Mouse (Mus musculus): ENCODE data around the gene Ctsf. TPM values are rescaled to one million over a fixed set of nuclear protein-coding genes. Genes with fewer than 3 reads are reported as not detected.
"Not testable (repeated sequence)": the region's sequence is repeated elsewhere in the genome, so short reads cannot be mapped to it uniquely, and the experiment has no call there.

Ctsf gene
- 361 and 398 TPM in 2 replicates for total RNA-seq (2021)
- long read RNA-seq, transcript Ctsf-201 (14 exons, 1,980 nt) = major isoform, 529 of 638 reads
- long read RNA-seq, transcript Ctsf-211 (13 exons, 2,093 nt) = minor isoform, 10 of 638 reads
- long read RNA-seq, partial matches to known transcripts = 29 of 638 reads
- long read RNA-seq, other reads (novel, unspliced or antisense) = 68 of 638 reads

DNA sequence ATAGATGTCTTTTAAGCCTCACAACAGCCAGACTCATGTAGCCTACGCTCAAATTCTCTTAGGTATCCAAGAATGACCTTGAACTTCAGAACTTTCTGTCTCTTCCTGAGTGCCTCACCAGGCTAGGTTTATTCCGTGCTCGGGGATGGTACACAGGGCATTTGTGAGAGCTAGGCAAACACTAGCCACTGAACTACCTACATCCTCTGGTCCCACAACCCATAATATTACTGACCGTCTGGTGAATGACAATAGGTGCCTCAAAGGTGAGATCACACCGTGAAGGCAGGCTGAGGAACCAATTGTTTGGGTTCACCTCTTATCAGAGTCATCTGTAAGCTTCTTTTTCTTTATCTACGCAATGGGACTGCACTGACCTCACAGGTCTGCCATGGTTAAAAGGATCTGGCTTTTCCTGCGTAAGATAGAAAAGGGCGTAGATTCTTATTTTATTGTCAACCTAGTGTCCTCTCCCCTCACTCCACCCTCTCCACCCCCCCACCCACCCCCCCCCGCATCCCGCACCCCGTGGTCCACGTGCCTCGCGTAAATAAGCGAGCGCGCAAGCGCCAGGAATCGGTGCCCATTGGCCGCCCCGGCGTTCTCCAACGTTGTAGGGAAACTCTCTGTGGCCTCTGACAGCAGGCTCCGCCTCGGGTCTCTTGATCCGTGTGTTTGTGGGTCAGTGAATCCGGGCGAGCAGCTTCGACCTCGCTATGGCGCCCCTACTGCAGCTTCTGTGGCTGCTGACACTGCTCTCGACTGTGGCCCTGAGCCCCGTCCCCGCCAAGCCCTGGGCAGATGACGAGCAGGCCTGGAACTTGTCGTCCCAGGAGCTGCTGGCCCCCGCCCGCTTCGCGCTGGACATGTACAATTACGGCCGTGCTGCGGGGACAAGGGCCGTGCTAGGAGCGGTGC, at the start of gene Ctsf:
TSS of gene Ctsf (plus strand) at position 579 of the 918 bp plus-strand sequence.
- DNase-seq = peak; percentile 95

DNA sequence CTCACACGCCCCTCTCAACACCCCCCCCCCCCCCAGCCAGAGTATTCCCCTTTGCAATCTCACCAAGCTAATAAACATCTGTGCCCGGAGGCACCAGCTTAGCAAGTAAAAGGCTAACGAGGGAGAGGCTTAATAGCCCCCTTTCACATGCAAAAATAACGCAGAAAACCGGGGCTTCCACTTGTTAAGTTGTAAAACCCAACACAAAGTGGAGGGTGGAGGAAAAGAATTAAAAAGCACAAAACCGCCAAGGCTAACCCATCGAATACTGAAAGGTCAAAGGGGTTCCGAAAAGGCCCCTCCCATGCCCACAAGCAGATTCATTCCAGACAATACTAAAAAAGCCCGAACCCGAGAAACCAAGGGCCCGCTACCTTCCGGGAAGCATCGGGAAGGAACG, 44.6 kb upstream of the Ctsf start:
- DNase-seq = no peak

DNA sequence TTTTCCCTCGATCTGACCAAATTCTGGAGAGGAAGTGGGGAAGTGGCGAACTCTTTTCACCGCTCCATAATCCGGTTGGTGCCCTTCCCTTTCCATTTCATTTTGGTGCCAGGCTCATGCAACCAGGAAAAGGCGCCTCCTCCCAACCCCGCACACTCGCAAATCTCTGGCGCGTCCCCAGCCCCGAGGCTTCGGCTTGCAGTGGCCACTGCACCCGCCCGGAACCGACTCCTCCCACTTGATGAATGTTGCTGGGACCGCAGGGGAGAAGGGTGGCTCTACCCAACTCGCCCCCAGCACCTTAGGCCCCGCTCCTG, 44.2 kb upstream of the Ctsf start:
- no peak for DNase-seq

DNA sequence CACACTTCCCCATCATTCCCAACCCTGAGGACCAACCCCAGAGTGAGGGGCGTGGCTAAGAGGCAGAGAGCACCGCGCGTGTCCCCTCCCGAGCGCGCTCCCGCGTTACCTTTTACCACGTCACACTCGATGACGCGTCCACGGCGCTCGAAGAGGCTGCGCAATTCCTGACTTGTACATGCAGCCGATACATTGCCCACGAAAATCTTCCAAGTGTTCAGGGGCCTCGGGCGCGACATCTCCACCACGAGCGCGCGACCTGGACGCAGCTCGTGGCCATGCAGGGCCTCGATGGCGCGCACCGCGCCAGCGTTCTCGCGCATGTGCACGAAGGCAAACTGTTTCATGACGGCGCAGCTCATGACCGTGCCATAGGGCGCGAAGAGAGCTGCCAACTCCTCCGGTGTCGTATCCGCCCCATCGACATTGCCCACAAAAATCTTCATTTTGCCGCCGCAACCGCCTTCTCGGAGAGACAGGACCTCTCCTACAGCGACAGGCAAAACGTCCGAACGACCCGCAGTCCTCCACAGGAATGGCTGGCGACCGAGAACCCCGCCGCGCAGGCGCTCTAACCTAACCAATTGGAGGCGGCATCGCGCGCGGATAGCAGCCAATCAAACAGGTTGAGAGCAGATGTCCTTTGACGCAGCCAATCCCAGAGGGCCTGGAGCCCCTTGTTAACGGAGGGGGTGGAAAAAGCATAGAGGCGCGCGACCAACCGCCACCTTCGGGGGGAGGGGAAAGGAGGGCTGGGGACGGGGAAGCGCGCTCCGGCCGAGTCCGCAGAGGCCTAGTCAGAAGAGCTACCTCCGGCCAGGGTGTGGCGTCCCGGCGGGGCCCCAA, 43.6 kb upstream of the Ctsf start, which contains the start of the genes Gm21992 and Rbm14:
TSS of gene Gm21992 (minus strand) at position 550 of the 846 bp plus-strand sequence.
TSS of gene Rbm14 (minus strand) at position 572 of the 846 bp plus-strand sequence.
- DNase-seq = peak; percentile 98

DNA sequence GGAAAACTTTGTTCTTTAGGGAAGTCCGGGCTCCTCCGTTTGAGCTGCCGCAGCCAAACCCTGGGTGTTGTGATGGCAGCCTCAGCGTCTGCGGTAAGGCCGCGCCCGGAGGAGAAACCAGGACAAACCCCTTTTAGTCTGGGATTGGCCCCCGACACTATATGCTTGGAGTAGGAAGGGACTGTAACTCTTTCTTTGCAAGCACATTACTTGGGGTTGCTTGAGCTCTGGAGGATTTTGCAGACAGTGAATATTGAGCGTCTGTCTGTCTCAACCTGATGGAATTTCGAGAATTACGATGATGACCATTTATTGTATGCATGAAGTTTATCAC, 43.1 kb upstream of the Ctsf start:
- no peak for DNase-seq

DNA sequence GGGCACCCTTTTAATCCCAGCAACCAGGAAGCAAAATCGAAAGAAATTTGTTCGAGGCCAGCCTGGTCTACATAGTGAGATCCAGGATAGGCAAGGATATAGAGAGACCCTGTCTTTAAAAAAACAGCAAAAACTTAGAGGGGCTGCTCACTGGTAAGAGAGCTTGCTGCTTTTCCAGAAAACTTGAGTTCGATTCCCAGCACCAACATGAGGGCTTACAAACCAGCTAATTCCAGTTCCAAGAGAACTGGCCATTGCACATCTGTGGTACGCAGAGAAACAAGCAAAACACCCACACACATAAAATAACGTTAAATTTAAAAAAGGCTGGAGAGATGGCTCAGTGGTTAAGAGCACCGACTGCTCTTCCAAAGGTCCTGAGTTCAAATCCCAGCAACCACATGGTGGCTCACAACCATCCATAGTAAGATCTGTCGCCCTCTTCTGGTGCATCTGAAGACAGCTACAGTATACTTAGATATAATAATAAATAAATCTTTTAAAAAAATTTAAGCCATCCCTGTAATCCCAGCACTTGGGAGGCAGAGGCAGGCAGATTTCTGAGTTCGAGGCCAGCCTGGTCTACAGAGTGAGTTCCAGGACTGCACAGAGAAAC, 42.5 kb upstream of the Ctsf start:
- DNase-seq = not testable (repeated sequence)

DNA sequence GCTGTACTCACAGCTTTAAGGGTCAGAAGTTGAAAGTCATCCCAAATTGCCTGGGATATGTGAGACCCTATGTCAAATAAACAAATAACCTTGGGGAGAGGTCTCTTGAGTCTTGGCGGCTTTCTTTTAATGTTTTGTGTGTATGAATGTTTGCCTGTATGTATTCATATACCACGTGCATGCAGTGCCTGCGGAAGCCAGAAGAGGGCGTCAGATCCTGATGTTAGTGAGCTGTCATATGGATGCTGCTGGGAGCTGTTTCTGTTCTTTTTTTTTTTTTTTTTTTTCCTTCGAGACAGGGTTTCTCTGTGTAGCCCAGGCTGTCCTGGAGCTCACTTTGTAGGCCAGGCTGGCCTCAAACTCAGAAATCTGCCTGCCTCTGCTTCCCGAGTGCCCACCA, 41.9 kb upstream of the Ctsf start:
- DNase-seq = no peak

DNA sequence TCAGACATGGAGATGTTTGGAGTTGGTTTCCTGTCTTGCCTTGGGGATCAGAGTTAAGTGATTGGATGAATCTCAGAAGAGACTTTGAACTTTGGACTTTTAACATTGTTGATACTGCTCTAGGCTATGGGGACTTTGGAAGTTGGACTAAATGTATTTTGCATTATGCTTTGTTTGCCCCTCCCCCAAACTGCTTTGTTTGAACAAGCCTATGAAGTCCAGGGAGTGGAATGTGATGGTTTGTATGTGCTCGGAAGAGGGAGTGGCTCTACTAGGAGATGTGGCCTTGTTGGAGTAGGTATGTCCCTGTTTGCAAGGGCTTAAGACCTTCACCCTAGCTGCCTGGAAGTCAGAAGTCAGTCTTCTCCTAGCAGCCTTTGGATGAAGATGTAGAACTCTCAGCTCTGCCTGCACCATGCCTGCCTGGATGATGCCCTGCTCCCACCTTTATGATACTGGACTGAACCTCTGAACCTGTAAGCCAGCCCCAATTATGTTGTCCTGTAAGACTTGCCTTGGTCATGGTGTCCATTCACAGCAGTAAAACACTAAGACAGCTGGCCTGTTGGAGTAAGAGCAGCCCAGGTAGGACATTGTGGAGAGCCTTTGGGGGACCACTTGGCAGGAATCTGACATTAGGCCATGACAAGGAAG, 37.6 kb upstream of the Ctsf start:
- DNase-seq = no peak

DNA sequence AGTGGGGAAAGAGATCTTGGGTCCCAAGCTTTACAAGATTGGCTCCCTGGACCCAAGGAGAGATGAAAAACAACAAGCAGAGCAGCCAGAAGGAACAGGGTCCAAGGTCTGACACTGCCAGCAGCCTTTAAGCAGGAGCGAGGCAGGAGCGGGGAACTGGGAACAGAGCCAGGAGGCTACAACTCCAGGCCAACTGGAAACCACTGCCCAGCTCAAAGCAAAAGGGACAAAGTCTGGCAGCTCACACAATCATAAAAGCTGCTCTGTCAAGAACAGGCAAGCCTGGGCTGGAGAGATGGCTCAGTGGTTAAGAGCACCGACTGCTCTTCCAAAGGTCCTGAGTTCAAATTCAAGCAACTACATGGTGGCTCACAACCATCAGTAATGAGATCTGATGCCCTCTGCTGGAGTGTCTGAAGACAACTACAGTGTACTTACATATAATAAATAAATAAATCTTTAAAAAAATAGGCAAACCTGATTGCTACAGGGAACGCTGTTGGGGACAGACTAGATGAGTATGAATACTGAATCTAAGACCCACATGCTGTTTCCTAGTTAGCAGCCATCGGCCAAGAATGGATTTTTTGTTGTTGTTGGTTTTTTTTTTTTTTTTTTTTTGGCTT, 34.1 kb upstream of the Ctsf start:
- DNase-seq = peak; percentile 71

DNA sequence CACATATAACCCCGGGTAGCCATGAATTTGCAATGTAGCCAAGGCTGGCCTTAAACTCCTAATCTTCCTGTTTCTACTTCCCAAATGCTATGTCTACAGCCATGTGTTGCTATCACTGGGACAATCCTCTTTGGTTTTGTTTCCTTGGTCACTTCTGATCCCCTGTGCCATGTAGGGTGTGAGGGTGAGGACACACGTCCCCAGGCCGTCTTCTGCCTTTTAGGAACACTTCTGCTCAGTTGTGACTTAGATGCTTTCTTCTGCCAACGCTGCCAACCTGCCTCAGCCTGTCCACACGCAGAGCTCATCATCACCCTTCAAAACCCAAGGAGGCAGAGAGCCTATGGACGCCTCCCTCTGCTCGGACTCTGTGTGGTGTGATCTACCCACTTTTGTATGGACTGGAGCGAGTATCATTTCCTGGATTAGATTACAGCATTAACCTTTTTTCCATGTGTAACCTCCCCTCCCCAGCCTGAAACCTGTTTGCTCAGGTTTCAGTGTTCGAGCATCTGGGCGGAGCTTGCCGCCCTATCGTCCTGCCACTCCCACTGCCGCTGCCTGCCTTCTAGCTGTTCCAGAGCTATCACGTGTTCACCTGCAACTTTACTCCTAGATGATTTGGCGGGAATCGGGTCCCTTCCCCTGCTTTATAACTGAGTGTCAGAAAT, 26.4 kb upstream of the Ctsf start:
- no peak for DNase-seq

DNA sequence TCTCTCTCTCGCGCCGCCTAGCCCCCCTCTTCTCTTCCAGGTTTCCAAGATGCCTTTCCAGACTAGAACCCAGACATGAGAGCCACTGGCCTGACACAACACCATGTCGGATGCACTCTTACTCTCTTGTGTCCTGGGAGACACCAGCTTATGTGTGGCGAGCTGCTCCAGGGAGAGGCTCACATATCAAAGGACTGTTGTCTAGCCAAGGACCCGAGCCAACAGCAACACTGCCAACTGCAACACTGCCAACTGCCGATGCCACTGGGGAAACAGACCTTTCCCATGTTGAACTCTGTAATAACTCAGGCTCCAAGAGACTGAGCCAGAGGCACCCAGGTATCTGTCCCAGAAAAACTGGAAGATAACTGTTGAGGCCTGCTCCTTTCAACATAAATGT, 25.8 kb upstream of the Ctsf start:
- DNase-seq = peak; percentile 74

DNA sequence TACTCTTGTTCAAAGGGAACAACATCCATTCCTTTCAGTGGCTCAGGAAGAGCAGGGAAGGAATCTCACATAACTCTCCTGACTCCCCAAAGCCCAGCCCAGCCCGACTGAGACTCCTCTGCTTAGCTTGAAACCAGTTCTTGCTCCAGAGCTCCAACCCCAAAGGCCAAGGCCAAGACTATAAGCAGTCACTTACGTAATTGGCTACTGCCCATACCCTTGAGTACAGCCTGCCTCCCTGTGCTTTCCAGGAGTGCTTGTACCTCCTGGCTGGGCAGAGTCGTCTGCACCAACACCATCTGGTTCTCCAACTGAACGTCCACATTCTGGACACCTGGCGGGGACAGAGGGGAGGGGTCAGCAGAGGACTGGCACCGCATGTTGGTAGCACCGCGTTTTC, 21.0 kb upstream of the Ctsf start:
- no peak for DNase-seq

DNA sequence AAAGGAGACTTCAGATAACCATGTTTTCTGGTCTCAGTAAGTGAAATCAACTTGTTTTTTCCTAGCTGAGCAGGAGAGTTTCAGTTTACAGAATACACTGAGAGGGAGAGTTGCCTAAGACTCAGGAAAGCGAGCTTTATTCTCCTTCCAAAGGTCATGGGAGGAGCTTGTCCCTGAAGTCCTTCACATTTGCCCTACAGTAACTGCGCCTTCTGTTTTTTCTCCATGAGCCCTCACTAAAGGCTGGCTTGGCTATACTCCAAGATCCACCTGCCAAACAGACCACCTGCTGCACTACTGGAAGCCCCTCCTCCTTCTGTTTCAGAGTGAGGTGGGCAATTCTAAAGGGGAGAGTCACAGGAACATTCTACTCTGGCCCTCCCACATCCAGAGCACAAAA, 18.8 kb upstream of the Ctsf start:
- DNase-seq = no peak

DNA sequence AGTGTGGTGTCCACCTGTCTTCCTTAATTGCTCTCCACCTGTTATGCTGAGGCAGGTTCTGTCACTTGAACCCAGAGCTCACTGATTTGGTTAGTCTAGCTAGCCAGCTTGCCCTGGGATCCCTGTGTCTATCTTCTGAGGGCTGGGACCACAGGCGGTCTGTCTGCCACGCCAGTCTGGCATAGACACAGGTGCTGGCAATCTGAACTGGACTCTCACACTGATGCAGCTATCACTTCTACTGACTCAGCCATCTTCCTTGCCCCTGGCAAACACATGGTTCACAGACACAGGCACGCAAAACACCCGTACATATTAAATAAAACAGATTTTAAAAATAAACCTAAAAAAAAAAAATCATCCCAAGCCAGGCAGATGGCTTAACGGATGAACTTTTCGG, 17.9 kb upstream of the Ctsf start:
- no peak for DNase-seq

DNA sequence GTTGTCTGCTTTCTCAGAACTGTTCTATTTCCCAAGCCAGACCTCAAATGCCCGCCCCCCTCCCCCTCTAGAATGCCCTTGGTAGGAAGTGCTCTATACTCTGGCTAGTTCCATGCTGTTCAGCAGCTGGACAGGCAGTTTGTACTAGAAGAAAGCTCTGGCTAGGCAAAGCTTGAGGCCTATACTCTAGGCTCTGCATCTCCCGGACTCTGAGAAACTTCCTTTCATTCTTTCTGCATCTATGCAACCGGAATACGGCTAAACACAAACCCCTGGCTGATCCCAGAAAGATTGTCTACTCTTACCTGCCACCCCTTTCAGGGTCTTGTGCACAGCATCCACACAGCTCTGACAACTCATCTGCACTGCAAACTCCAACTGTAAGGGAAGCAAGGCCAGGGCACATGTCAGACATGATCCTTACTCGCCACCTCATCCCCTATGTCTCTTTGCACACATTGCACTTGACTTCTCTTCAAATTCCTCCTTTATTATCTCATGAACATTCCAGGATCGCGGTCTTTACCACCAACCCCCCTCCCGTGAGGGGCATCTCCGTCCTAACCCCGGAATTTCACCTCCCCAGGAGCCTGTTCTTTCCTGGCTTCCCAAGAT, 16.3 kb upstream of the Ctsf start:
- DNase-seq = no peak

DNA sequence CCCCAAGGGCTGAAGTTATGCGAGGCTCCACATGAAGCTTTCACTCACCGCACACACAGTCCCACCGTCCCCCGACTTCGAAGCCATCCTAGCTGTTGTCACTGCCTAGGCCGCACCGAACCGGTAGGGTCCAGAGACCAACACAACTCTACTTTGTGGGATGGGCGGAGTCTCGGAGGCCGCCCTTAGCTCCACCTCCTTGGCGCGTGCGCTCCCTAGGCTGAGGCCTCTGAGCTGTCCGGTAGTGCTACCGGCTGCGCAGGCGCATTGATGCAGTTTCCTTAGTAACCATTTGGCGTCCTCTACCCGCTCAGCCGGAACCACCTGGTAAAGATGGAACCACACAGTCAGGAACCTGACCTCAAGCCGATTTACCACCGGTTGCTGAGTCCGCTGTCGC, 15.8 kb upstream of the Ctsf start, which contains the start of the genes Ccs and Ccdc87:
TSS of gene Ccs (minus strand) at position 184 of the 400 bp plus-strand sequence.
TSS of gene Ccdc87 (plus strand) at position 218 of the 400 bp plus-strand sequence.
- peak; percentile 98 for DNase-seq

DNA sequence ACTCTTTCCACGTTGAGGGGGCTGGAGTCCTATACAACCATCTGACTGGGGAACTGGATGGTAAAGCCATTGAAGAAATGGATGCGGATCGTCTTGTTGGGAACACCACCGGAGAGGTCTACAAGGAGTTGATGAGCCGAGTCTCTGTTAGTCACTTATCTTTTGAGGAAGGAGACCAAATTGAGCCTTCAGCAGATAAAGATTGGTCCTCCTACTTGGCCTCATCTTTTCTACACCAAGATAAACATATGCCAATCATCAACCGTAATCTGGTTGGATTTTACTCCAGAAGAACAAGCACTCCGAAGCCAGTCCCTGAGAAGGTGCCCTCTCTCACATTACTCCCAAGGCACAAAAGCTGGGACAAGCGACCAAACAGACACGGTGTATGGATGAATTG, 14.1 kb upstream of the Ctsf start:
- DNase-seq = no peak

DNA sequence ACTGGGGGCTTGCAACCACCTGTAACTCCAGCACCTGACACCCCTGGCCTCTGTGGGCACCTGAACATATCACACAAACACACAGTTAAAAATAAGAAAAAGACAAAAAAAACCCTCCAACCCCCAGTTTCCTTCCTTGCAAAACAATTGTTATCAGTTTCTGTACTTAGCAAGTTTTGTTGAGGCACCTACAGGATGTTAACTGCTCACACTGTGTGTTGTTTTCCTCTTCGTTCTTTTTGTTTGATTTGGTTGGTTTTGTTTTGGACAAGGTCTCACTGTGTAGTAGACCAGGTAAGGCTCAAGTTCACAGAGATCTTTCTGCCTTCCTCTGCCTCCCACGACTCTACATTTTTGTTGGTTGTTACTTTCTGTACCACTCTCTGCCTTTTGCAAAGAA, 12.3 kb upstream of the Ctsf start:
- no peak for DNase-seq

DNA sequence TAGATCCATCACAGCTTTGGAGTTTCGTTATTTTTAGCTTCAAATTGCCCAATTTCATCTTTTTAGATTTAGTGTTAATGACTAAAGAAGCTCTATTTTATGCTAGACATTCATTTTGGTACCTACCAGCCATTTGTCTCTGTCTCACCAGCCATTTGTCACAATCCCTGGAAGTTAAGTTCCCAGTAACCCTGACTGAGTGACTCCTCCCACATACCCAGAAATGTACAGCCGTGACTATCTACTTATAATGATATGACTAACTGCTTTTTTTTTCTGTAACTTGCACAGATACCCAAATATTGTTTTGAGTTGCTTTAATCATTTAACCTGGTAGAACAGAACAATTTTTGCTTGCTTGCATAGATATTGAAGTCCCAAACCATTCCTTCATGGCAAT, 9.1 kb upstream of the Ctsf start:
- no peak for DNase-seq

DNA sequence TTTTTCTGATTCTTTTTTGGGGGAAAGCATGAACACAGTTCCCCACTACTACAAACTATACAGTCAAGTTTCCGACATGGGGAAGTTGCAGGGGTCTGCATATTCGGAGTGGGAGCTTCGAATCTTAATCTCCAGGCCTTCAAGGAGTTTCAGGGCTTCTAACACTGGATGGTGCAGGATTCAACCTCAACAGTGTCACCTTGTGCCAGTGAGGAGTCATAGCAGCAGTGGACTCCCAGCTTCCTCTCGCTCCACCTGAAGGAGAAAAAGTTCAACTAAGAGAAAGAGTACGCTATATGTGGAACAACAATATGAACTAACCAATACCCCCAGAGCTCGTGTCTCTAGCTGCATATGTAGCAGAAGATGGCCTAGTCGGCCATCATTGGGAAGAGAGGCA, 7.4 kb upstream of the Ctsf start:
- DNase-seq = no peak

All from adrenal gland, postnatal 25 days (tissue).